Mouse (Mus musculus) spleen, adult 12 weeks (tissue): ENCODE results near the gene Plcd3.
A peak's percentile ranks its signal among the peaks of the same experiment; 100 is the strongest.

ENCODE experiments used
- DNase-seq: peaks from one replicate; pipeline ENCODE4 v3.0.0; 2022; ENCODE audit warnings: low spot score

The Plcd3 gene

DNA sequence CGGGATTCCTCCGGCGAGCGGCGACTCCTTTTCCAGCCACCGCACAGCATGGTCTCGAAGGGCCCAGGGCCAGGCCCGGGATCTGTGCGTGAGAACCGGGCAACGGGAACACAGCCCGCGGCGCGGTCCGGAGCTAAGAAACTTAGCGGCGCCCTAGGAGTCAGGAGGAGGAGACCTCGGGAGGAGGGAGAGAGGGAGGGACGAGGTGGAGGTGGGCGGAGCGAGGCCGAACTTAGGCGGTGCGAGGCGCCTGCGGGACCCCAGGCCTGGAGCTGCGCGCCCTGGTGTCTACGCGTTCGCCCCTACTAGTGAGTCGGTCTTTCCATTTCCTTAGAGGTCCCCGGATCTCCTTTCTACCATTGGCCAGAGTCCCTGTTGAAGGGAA, at the start of gene Plcd3, which contains the start of gene Acbd4:
TSS of gene Plcd3 (minus strand) at position 178 of the 385 bp plus-strand sequence.
TSS of gene Acbd4 (plus strand) at position 202 of the 385 bp plus-strand sequence.
- peak; percentile 65 for DNase-seq

DNA sequence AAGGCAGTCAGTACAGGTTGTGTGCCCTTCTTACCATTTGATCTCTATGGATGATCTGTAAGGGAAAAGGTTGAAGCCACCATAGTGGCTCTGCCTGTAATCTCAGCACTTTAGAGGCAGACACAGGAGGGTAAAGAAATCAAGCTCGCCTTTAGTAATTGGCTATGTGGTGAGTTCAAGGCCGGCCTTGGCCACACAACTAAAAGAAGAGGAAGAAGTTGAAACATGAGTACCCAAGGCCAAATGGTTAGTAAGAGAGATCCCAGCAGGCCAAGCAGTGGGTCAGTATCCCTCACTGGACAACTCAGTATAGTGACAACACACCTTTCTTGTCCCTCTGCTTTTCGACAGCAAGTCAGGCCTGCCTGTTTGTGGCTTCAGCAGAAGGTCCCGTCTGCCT, 48.3 kb upstream of the Plcd3 start:
- no peak for DNase-seq

DNA sequence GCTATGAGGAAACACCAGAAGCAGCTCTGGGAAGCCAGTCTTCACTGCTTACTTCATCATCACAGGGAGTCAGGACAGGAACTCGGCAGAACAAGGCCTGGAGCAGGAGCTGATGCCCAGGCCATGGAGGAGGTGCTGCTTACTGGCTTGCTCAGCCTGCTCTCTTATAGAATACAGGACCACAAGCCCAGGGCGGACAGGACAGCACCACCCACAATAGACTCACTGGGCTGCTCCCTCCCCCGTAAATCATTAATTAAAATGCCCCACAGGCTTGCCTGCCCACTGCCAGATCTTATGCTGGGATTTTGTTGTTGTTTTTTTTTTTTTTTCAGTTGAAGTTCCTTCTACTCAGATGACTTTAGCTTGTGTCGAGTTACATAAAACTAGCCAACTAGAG, 46.3 kb upstream of the Plcd3 start:
- DNase-seq = no peak

DNA sequence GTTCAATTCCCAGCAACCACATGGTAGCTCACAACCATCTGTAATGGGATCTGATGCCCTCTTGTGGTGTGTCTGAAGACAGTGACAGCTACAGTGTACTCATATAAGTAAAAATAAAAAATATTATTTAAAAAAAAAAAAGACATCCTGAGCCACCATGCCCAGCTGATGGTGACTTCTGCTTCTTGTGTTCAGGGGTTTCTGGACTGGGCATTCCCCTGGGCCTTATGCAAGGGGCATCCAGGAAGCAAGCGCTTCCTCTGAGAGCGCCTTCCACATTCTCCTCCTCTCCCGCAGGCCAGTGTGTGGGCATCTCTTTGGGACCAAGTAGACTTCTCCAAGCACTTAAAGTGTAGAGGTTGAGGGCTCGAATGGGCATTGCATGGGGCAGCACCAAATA, 44.9 kb upstream of the Plcd3 start:
- no peak for DNase-seq

DNA sequence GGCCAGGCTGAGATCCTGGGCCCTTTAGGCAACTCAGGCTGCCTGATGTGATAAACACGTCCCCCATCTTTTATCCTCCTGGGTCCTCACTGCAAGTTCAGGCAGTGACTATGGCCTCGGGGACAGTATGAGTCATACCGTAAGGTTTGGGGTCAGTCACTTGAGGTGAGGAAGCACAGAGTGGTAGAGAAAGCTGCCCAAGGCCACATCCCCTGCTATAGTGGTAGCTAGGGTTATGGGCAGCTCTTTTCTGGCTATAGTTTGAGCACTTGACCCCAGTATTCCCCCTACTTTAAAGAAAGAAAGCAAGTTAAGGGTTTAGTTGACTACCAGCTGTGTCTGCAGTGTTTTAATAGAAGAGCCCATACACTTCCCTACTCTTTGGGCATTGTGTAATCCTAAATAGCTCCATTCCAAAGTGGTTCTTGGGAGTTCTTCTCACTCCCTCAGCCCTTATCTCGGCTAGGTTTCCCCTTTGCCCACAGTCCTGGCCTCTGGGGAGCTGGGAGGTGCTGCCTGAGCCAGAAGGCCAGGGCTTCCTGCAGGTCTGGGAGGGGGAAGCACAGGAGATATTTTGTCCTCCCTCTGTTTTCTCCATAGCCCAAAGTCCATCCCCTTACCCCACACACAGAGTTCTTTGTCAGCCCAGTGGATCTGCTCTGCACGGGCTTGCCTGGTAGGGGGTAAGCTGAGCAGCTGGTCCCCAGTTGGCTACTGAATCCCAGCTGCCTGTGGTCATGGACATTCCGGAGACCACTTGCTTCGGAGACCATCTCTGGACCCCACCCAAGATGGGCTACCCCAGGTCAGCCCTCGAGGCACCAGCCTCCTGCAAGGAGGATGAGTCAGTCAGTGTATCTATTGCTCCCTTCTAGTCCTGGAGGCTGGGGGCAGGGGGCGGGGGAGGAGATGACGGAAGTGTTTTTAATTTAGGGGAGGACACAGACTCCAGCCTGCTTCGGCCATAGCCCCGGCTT, 43.1 kb upstream of the Plcd3 start:
- DNase-seq = no peak

DNA sequence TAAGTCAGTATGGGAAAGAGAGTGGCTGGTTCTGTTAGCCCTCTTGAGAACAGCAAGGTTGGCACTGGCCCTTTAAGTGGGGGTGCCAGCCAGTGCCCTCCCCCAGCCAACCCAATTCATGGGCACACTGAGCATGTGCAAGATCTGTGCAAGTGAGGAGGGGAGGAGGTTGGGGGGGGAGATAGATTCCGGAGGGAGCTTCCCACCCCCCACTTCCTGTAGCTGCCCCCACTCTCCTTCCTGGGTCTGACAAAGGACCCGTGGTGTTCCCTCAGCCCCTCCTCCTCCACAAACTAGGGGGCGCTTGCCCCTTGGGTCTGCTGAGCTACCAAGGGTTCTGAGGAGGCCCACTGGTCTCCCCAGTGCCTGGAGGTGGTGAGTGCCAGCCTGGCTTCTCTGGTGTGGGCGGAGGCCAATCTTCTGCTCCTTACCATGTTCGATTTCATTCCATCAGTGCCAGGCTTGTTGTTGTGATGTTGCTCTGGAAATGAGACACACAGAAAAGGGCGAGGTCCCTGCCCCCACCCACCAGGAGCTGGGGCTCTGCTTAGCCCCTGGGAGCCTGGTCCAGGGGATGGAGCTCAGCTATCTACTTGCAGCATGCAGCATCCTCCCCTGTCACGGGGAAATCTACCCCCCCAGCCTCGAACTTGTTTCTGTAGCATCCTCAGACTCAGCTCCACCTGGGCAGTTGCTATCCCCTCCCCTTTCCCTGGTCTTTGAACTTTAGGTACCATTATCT, 41.2 kb upstream of the Plcd3 start:
- no peak for DNase-seq

DNA sequence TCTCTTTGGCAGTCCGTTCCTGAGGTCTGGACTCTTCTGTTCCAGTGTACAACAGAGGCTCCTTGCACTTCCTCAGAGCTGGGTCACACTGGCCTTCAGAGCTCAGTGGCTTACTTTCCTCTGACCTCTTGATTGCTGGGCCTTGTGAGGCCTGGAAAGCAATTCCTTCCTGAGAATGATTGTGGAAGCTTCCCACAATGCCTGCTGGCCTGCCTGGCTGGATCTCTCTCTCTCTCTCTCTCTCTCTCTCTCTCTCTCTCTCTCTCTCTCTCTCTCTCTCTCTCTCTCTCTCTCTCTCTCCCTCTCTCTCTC, 40.4 kb upstream of the Plcd3 start:
- no peak for DNase-seq

DNA sequence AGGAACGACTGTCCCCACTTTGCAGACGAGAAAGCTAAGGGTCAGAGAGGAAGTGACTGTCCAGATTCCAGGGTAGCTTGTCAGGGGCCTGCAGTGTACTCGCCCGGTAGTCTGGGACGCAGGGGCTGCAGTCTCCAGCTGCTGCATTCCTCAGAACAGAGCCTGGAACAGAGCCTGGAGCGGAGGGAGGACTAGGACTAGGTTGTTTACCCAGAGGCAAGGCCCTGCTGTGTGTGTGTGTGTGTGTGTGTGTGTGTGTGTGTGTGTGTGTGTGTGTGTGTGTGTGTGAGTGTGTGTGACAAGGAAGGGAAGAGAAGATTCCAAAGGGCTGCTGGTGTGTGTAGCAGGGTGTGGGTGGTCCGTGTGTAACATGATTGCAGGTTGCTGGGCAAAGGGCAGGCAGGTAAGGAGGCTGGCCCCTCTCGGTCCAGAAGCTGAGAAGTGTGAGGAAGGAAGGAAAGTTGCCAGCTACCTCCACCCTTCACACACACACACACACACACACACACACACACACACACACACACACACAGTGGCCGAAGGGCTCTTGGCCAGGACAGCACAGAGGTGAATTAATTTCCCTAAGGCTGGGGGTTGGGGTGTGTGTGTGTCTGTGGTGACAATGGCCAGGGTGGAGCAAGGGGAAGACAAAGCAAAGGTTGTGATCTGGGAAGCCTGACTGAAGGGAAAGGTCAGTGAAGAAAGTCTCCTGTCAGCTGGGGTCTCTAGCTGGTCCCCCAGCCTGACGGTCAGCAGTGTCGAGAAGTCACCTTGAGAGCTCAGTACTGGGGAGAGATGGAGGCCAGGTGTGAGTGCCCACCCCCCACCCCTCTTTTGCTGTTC, 39.9 kb upstream of the Plcd3 start:
- DNase-seq = no peak

DNA sequence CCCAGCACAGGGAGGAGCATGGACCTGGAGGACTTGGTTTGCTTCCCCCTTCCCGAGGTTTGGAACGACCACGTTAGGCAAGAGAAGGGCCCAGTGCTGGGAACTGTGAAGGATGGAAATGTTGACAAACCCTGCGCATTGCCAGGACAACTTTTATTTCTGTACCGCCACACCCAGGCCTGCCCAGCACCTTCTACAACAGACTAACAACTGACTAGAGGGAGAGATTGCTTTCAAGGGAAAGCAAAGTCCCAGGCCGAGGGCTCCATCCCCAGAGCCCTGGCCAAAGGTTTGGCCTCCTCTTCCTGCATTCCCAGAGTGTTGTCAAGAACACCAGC, 39.3 kb upstream of the Plcd3 start:
- no peak for DNase-seq

DNA sequence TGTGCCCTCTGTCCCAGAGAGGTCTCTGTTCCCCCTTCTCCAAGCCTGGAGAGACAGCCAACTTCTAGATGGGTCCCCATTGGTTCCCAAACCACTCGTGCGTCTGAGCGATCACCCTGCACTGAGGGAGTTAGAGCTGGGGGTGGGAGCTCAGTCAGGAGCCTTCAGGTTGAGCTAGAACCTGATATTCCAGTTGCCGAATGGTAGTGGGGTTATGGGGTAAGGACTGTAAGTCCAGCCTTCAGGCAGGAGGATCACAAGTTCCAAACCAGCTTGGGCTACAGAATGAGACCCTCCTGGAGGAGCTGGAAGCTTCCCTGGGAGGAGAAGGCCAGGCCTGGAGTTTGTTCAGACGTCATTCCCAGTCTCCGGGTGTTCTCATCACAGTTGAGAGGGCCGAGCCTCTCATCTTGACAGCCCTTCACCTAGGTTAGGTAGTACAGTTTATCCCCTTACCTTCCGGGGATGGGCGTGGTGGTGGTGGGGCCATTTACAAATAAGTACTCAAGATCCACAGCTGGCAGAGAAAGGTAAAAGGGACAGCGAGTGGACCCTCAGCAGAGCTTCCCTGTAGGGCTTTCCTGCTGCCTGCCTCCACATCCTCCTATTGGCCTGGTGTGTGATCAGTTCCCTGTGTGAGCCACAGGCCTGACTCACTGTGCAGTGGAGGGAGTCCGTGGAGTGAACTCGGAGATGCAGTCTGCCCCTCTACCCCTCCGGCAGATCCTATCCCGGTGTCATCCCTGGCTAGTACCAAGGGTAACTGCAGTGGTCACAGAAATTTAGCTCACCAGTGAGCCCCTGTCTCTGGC, 38.7 kb upstream of the Plcd3 start:
- no peak for DNase-seq

DNA sequence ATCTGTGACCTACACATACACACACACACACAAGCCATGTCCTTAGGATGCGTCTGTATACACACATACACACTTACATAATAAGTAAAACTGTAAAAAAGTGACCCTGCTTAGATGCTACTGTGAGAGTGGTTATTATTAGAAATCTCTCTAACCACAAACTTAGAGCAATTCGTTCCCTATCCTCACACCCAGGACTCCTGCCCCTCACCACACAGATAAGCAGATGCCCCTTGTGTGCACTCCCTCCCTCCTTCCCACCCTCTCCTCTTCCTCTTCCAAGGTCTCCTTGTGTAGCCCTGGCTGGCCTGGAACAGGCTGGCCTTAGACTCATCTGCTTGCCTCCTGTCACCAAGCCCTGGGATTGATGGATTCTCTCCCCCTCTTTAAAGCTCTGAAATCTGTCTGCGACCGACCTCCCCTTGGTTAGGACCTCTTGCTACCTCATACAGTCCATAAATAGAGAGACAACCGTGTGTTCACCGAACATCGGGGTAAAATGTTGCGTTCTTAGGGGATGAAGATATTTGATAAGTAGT, 34.6 kb upstream of the Plcd3 start:
- no peak for DNase-seq

DNA sequence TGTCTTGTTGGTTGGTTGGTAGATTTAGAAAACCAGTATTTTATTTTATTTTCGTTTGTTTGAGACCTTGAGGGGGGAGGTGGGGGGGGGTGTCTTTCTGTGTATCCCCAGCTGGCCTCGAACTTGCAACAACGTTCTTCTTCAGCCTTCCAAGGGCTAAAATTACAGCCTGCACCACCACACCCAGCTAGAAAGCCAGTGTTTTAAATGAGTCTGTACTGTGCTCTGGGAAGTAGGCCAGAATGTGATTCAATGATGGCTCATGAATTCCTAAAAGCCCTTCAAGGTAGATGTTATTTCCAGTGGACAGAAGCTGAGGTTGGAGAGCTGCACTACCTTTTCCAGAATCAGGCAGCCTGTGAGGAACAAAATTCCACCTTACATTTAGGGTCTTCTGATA, 32.8 kb upstream of the Plcd3 start:
- DNase-seq = no peak

DNA sequence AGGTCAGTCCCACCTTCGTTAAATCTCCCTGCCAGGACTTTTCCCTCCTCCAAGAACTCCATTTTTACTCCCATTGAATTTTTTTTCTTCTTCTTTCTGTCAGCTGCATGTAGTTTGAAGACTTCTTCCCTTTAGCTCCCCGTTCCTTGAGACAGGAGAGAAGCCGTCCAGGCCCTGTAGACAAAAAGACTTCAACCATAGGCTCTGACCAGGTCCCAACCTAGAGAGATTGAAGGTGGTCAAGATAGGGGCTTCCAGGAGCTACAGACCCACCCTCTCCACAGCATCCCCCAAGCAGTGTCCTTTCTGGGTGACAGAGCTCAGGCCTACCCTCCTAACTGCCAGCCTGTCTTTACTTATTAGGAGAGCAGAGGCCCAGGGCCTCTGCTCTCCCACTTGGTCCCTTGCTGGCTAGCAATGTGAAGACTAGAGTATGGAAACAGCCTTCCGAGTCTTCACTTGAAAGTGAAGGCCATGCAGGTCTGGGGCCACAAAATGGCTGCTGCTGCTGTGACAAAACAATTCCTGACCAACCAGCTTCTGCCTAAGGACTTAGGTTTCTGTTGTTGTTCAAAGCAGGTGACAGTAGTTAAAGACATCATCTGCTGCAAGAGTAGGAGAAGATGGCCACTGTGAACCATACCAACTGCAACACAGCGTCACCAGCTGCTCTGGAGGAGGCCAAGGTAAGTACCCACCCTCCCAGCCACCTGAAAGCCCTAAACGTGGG, 32.2 kb upstream of the Plcd3 start:
- DNase-seq = peak; percentile 22

DNA sequence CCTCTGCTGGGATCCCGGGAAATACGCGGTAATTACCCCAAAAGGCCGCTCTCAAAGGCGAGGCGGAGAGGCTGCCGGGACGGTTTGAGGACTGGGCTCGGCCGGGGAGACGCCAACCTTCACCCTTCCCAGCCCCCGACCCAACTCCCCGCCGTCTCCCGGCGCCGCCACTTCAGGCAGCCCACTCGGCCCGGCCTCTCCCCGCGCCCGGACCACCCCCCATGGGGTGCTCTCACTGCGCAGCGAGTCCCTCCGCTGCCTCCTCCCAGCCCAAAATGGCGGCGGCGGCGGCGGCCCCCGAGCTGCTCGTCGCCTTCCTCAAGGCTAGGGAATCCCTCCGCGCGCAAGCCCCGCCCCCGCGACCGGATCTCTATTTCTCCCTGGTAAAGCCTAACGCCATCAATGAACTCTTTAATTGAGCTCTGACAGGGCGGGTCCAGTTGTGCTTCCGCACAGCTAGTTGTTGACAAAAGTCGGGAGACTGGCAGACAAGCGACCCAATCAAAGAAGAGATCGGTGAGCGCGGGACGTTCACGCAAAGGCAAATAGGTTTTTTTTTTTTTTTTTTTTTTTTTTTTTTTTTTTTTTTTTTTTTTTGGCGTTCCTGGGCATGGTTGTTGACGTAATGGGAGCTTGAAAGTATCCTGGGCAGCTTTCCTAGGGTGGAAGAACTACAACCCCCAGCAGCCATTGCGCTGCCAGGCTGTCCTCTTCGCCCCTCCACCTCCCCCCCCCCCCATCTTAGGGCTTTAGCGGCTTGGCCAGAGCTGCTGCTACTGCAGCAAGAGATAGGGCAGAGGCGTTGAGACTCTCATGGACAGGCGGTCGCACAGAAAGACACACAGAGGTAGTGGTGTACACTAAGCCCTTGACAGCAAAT, 31.4 kb upstream of the Plcd3 start:
- peak; percentile 100 for DNase-seq

DNA sequence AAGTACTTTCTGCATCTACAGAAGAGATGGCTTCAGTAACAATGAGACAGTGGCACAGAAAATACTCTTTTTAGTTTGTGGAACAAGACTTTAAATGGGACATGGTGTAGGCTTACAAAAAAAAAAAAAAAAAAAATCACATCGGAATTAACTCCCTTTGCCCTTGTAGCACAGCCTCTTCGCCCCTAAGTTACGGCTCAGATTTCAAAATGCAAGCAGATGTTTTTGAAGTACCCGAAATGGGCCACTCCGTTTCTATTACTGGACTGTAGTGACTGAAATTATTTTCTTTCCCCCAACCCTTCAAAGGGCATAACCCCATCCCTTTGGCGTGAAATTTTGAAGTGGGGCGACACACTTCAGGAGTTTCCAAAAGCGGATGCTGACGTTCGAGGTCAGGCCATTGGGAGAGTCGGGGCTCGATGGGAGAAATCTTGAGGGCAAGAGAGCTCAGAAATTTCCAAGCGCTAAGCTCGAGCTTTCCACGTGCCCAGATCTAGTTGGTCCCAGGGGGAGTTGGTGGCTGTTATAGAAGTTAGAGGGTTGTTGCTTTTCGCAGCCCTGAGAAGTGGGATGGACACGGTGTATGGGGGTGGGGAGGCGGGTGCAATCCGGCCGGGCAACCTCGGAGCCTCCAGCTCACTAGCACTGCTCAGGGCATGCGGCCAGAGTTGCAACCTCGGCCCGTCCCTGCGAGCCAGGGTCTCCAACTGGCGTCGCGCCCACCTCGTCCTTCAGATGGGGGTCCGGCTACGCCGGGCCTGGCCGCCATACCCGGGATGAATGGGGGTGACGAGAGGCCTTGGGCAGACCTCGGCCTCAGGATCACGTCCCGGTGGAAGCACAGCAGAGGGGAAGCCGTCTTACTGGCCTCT, 30.5 kb upstream of the Plcd3 start, which contains the start of gene Hexim2:
TSS of gene Hexim2 (plus strand) at position 729 of the 875 bp plus-strand sequence.
- no peak for DNase-seq

DNA sequence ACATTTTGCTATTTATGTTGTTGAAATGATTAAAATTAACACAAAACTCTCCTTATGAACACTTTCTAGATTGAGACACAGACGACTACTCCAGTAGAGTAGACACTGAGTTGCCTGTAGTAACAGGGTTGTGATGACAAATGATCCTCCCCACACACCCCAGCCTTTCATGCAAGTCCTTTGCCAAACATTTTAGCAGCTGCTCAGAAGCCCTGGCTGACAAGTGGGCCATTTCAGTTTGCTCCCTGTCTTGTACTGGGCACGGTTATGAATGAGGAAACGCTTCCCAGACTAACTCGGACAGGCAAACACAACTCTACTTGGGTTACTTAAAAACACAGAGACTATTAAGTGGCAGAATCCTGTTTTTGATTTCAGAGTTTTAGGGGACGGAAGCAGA, 18.9 kb upstream of the Plcd3 start:
- no peak for DNase-seq

DNA sequence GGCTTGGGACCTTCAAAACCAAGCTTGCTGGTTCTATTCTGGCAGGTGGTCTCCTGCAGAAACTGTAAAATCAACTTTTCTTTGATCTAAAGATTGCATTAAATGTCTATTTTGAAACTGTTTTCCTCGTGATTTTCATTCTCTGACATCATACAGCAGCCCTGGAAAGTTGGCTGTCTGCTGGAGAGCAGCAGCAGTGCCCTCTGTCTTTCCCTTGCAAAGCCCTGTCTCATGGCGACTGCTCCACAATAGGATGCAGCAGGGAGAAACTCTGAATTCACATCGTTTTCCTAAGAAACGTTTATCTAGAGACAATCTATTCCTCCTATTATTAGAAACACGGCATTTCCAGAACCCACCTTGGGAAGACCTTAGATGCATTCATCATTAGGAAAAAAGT, 18.2 kb upstream of the Plcd3 start:
- DNase-seq = no peak

DNA sequence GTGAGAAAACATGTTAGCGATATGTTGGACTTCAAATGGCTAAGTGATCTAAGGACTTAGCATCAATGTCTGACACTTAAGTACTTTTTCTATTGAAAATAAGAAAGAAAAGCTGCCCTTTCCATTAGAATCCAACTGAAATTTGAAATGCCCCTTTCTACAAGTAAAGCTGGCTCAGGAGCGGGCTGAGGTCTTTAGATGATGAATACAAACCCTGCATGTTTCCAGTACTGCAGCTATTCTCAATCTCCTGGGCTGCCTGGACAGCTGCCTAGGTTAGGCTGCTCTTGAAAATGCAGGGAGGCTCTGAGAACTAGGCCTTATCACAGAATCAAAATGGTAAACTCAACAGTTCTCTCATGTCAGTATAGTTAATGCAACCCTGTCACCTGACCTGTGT, 17.4 kb upstream of the Plcd3 start:
- DNase-seq = no peak

DNA sequence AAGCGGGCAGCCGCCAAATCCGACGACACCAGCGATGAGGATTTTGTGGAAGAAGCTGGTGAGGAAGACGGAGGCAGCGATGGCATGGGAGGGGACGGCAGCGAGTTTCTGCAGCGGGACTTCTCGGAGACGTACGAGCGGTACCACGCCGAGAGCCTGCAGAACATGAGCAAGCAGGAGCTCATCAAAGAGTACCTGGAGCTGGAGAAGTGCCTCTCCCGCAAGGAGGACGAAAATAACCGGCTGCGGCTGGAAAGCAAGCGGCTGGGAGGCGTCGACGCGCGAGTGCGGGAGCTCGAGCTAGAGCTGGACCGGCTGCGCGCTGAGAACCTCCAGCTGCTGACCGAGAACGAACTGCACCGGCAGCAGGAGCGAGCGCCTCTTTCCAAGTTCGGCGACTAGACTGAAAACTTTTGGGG, 16.1 kb upstream of the Plcd3 start:
- DNase-seq = no peak
